Mouse (Mus musculus) liver, postnatal 0 days (tissue): ENCODE data around the gene Krtap28-13. TPM values are rescaled to one million over a fixed set of nuclear protein-coding genes. Genes with fewer than 3 reads are reported as not detected.

Experiments
- ATAC-seq: fragments of 200-750 bp; cut with Nextera tagmentation; 2 replicates; pipeline ENCODE4 v1.8.0; 2017; ENCODE audit warnings: mild to moderate bottlenecking, moderate library complexity
- DNase-seq: peaks from one replicate; pipeline ENCODE4 v3.0.0-alpha.2; 2016
- H3K27ac ChIP-seq: fragments of 300-500 bp; sonication (generic); 2 replicates; pipeline ENCODE4 v1.5.1; 2014; ENCODE audit warnings: antibody characterized with exemption, moderate library complexity, mild to moderate bottlenecking, low read depth
- H3K27me3 ChIP-seq: fragments of 300-500 bp; sonication (generic); 2 replicates; pipeline ENCODE4 v1.6.1; 2014; ENCODE audit warnings: low read length, control low read depth, mixed read lengths; ENCODE audit not compliant: insufficient read depth
- H3K36me3 ChIP-seq: fragments of 300-500 bp; sonication (generic); replicated peaks from 2 replicates; pipeline ENCODE4 v1.6.1; 2014; ENCODE audit warnings: mild to moderate bottlenecking, control low read depth, low read length, moderate library complexity, mixed read lengths; ENCODE audit not compliant: insufficient read depth
- H3K4me1 ChIP-seq: fragments of 300-500 bp; sonication (generic); 2 replicates; pipeline ENCODE4 v1.6.1; 2014; ENCODE audit warnings: antibody characterized with exemption, mild to moderate bottlenecking, control low read depth; ENCODE audit not compliant: insufficient read depth
- H3K4me2 ChIP-seq: fragments of 300-500 bp; sonication (generic); 2 replicates; pipeline ENCODE4 v1.6.1; 2014; ENCODE audit warnings: low read depth, mild to moderate bottlenecking, low read length, moderate library complexity, mixed read lengths
- H3K4me3 ChIP-seq: fragments of 300-500 bp; sonication (generic); 2 replicates; pipeline ENCODE4 v1.5.1; 2014; ENCODE audit warnings: low read depth, low read length
- H3K9ac ChIP-seq: fragments of 300-500 bp; sonication (generic); replicated peaks from 2 replicates; pipeline ENCODE4 v1.6.1; 2014; ENCODE audit warnings: mild to moderate bottlenecking, moderate library complexity
- H3K9me3 ChIP-seq: fragments of 300-500 bp; sonication (generic); 2 replicates; pipeline ENCODE4 v1.6.1; 2016; ENCODE audit warnings: mild to moderate bottlenecking, control low read depth, low read length, mixed read lengths
- CTCF ChIP-seq: sonication (generic); IDR thresholded peaks from 2 replicates; pipeline ENCODE4 v1.5.1; 2016; ENCODE audit warnings: antibody characterized with exemption, low read depth
- EP300 ChIP-seq: IDR thresholded peaks from 2 replicates; pipeline ENCODE4 v1.6.1; 2016; ENCODE audit warnings: antibody characterized with exemption, low read depth, mild to moderate bottlenecking
- WGBS: fragments of 180-500 bp; shearing (Covaris S2); extraction: QIAGEN DNeasy Blood & Tissue Kit; methylation state at CpG from one replicate; pipeline ENCODE4 v1.1.7; 2014; ENCODE audit not compliant: insufficient replicate concordance; 5-methylcytosine and 5-hydroxymethylcytosine counted together
- polyA plus RNA-seq: library from polyadenylated mRNA; unstranded; fragments of >200 nt; fragmentation: Nextera tagmentation; extraction: Ambion mirVana; gene quantifications from 2 replicates; pipeline ENCODE4 v1.2.1, GENCODE M21; 2015

Gene Krtap28-13
- polyA plus RNA-seq, 1 experiment from 2014 or later, result not detected

DNA sequence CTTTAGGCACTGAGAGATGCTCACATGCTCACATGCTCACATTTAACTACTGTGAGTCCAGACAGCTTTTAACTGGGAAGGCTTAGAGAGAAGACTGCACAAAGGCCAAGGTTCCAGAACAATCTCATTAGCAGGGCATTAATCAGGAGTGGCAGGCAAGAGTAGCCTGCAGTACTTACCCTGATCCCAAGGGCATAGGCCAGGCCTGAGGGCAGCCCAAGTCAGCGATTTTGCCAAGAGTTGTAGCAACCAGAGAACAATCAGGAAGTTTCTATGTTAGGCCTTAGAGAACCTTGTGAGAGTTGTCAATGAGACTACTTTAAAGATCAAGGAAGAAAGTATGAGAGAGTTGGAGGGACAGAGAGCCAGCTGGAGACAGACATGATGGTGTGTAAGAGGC, 2.2 kb upstream of the Krtap28-13 start:
- DNase-seq (no peak), ATAC-seq (no peak)
- H3K36me3 ChIP-seq, result no peaks in the 10 kb centered on the region
- H3K27ac ChIP-seq, result no peak overlapping the region
- no peaks in the 10 kb centered on the region for H3K4me1 ChIP-seq
- no peak for TF ChIP-seq CTCF
- TF ChIP-seq EP300, result no peak
- H3K9me3 ChIP-seq, result no peaks in the 10 kb centered on the region
- no peaks in the 10 kb centered on the region for H3K27me3 ChIP-seq
- no peak overlapping the region for H3K4me3 ChIP-seq
- no peak overlapping the region for H3K4me2 ChIP-seq
- 63% methylated on average over 1 of the region's 1 CpGs for WGBS
- H3K9ac ChIP-seq, result no peak overlapping the region

DNA sequence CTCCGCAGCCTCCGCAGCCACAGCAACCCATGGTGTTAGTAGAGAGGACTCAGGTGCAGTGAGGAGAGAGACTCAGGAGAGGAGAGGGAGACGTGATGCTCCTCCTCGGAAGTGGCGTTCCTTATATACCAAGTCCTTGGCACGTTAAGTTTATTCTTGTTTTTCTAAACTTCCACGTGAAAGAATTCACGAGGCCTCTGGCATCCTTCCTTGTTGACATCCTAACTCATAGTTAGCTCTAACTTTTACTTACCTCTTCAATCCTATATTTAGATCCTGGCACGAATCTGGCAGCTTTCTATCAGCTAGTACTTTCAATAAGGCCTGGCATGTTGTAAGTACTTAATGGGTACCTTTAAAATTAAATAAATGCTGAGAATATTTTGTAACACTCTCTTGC, 1.5 kb upstream of the Krtap28-13 start, which contains the start of gene A030005K14Rik:
A030005K14Rik (minus strand) TSS at position 101 of the 400 bp plus-strand sequence.
- TF ChIP-seq CTCF (no peak), EP300 (no peak)
- no peaks in the 10 kb centered on the region for H3K36me3 ChIP-seq
- no peak within 1 kb of the TSS for H3K4me2 ChIP-seq
- H3K9ac ChIP-seq, result no peak within 1 kb of the TSS
- DNase-seq (no peak), ATAC-seq (no peak)
- H3K27me3 ChIP-seq, result no peaks in the 10 kb centered on the region
- no peaks in the 10 kb centered on the region for H3K4me1 ChIP-seq
- 76% methylated on average over 9 of the region's 9 CpGs for whole genome bisulfite sequencing
- H3K9me3 ChIP-seq, result no peaks in the 10 kb centered on the region
- no peak within 1 kb of the TSS for H3K27ac ChIP-seq
- no peak within 1 kb of the TSS for H3K4me3 ChIP-seq

DNA sequence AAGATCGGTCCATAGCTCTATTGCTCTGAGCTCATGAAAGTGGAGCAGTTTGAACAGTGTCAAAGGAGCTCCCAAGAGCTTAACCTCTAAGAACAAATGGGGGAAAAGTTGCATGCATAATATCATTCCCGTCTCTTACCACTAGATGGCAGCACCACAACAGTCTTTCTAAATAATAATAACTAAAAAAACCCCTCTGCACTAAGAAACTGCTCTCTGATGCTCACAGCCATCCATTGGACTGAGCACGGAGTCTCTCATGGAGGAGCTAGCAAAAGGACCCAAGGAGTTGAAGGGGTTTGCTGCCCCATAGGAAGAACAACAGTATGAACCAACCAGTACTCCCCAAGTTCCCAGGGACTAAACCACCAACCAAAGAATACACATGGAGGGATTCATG, 4.1 kb downstream of the Krtap28-13 start:
- Histone ChIP-seq H3K4me1 (no peaks in the 10 kb centered on the region), H3K4me2 (no peak overlapping the region), H3K36me3 (no peaks in the 10 kb centered on the region), H3K27me3 (no peaks in the 10 kb centered on the region), H3K4me3 (no peak overlapping the region), H3K27ac (no peak overlapping the region), H3K9me3 (no peaks in the 10 kb centered on the region), H3K9ac (no peak overlapping the region)
- TF ChIP-seq CTCF (peak; percentile 65), EP300 (no peak)
- ATAC-seq (no peak), DNase-seq (no peak)
- WGBS, result 18% methylated on average over 3 of the region's 3 CpGs

DNA sequence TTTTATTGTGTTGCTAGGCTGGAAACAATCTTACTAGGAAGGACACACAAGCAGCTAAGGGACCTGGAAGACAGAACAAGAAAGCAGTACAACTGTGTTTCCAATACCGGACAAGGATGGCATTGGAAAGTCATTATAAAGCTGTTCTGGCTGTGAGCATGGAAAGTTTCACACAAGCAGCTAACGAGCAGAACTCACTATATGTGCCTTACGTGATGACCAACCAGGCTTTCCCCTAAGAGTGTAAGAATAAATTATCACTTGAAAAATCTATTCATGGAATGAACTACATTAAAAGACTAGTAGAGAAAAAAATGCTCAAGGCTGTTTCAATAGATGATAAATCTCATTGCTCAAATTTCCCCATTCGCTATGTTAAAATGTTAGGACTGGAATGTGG, 5.8 kb downstream of the Krtap28-13 start:
- H3K4me1 ChIP-seq, result no peaks in the 10 kb centered on the region
- no peak overlapping the region for H3K4me3 ChIP-seq
- H3K4me2 ChIP-seq, result no peak overlapping the region
- WGBS, result 90% methylated on average over 4 of the region's 4 CpGs
- H3K9ac ChIP-seq, result no peak overlapping the region
- no peak for TF ChIP-seq EP300
- TF ChIP-seq CTCF, result no peak
- ATAC-seq (no peak), DNase-seq (no peak)
- H3K27me3 ChIP-seq, result no peaks in the 10 kb centered on the region
- H3K27ac ChIP-seq, result no peak overlapping the region
- H3K9me3 ChIP-seq, result no peaks in the 10 kb centered on the region
- no peaks in the 10 kb centered on the region for H3K36me3 ChIP-seq

DNA sequence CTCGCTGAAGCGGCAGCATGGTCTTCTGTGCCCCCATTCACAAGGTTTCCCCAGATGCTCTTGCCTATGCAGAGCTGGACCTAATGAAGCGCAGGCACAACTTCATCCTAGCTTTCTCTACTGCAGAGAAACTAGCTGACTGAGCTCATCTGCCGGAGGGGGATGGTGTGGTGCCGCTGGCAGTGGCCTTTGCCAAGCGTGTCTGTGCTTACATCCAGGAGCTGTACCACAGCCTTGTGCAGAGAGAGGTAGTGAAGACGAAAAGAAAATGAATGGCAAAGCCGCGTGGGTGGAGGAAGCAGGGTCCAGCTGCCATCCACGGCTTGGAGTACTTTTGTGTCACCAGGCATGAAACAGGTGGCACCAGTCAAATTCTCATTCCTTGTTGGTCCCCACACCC, 6.5 kb downstream of the Krtap28-13 start:
- H3K4me3 ChIP-seq, result no peak overlapping the region
- no peak overlapping the region for H3K27ac ChIP-seq
- 81% methylated on average over 10 of the region's 10 CpGs for WGBS
- ATAC-seq (no peak), DNase-seq (no peak)
- no peaks in the 10 kb centered on the region for H3K36me3 ChIP-seq
- H3K4me2 ChIP-seq, result no peak overlapping the region
- no peaks in the 10 kb centered on the region for H3K27me3 ChIP-seq
- no peaks in the 10 kb centered on the region for H3K4me1 ChIP-seq
- TF ChIP-seq CTCF (no peak), EP300 (no peak)
- no peak overlapping the region for H3K9ac ChIP-seq
- no peaks in the 10 kb centered on the region for H3K9me3 ChIP-seq

DNA sequence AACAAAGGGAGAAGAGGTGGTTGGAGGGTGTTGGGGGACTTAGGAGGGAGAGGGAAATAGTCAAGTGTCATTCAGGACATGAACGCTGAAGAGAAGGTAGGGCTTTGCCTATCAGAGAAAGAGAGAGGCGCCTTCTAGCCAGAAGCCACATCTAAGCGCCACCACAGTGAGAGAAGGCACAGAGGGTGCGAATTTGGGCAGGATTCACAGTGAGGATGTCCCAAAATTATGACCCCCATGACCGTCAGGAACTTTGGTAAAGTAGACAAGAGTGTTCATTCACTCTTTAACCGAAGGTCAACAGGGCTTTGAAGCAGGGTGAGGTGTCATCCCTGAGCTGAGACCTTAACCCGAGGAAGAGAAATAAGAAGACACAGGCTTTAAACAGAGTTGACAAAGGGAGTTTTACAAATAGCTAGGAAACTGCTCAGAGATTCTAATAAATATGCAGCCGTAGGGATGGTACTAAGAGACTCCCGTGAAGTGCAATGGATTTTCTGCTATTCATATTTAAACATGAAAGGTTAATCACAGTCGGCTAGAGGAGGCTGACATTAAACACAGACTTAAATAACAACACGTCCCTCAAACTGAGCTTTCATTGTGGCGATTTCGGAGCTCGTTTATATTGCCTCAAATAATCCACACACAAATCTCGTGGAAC, 14.9 kb downstream of the Krtap28-13 start:
- no peaks in the 10 kb centered on the region for H3K36me3 ChIP-seq
- no peaks in the 10 kb centered on the region for H3K4me1 ChIP-seq
- DNase-seq, result no peak
- H3K9me3 ChIP-seq, result no peaks in the 10 kb centered on the region
- H3K27ac ChIP-seq, result no peak overlapping the region
- peak overlapping the region; percentile 47 for H3K4me2 ChIP-seq
- no peaks in the 10 kb centered on the region for H3K27me3 ChIP-seq
- no peak for TF ChIP-seq EP300
- TF ChIP-seq CTCF, result no peak
- ATAC-seq, result no peak
- WGBS, result 36% methylated on average over 15 of the region's 15 CpGs
- H3K9ac ChIP-seq, result no peak overlapping the region
- H3K4me3 ChIP-seq, result 0 out of 2 replicates have a peak overlapping the region, but pooled peaks have one; percentile 17
